Mouse (Mus musculus) duodenum, adult 2 months (tissue): ENCODE data around the gene Kcng1. TPM values are rescaled to one million over a fixed set of nuclear protein-coding genes. Genes with fewer than 3 reads are reported as not detected.

Experiments
- polyA plus RNA-seq: library from polyadenylated mRNA; depleted of rRNA; stranded (reverse); fragments of >200 nt; gene quantifications from 2 replicates; pipeline ENCODE4 v1.2.3, GENCODE M21; 2012; ENCODE audit warnings: low replicate concordance; rRNA removed

The Kcng1 gene
- 0.48 and 1.3 TPM in 2 replicates for polyA plus RNA-seq

DNA sequence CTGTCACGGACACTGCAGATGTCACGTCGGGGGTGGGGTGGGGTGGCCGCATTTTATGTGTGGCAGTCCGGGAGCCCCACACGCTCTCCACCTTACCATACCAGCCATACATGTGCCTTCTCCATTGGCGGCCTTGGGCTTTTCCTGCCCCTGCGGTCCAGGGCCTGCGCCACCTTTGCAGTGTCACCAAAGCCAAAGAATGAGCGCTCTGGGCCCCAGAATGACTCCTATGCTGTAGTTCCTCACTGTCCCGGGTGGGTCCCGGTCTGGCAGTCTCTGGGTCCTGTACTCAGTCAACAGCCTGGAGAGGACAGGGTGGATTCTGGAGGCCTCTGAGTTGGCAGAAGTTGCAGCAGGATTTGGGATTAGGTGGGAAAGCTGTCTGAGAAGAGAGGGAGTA, at the start of gene Kcng1:
Gene Kcng1 (minus strand): TSS at position 155 of the 400 bp plus-strand sequence.

DNA sequence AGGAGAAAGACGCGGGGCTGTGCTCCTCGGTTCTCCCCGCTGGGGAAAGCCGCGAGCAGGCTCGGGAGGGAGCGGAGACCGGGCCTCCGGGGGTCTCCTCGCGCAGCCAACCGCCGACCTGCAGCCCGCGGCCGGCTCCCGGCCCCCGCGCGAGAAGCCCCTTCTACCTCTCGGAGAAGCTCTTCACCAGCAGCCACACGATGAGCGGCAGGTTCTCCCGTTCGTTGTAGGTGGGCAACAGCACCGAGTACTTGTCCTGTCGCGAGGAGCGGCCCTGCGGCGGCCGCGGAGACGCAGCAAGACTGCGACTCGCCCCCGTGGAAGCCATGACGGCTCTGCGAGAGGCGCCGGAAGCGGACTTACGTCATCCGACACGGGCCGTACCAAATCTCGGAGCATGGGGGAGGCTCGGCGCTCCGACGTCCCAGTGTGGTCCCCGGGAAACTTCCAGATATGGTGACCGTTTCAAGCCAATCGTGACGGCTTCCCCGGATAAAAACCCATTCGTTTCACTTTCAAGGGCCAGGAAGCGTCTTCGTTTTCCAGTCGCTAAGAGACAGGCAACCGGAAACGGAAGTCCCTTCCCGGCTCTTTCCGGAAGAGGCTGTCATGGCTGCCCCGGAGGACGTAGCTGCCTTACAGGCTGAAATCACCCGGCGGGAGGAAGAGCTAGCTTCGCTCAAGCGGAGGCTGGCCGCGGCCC, 51.4 kb downstream of the Kcng1 start, which contains the start of the genes Gm20716, Dpm1 and Mocs3:
Gene Gm20716 (minus strand): TSS at position 339 of the 703 bp plus-strand sequence.
Gene Dpm1 (minus strand): TSS at position 566 of the 703 bp plus-strand sequence.
Gene Mocs3 (plus strand): TSS at position 597 of the 703 bp plus-strand sequence.

Other genes starting within 250 kb of the Kcng1 start
- 19.6 and 28.7 TPM in 2 replicates for gene Pard6b, start 200.7 kb downstream of the Kcng1 start, polyA plus RNA-seq
- gene Adnp, start 74.6 kb downstream of the Kcng1 start, polyA plus RNA-seq = 7.3 and 11.1 TPM in 2 replicates
- gene Gm20716, start 51.4 kb downstream of the Kcng1 start, polyA plus RNA-seq = not detected in 2 replicates
- gene Dpm1, start 51.1 kb downstream of the Kcng1 start, polyA plus RNA-seq = 11.0 and 15.8 TPM in 2 replicates
- 27.4 and 72.7 TPM in 2 replicates for gene Mocs3, start 51.1 kb downstream of the Kcng1 start, polyA plus RNA-seq